7 mouse cellular contexts compared by ENCODE assay signal in genomic region chr9:42943781-42944535, GRCm38 (mm10). TPM values are rescaled to one million over a fixed set of nuclear protein-coding genes. Genes with fewer than 3 reads are reported as not detected.
DNase-seq lines count a peak whose midpoint lies in the region; ATAC-seq lines count a peak whose summit lies in the region.

Gene Grik4, minus strand, starts transcription at chr9:42944493.

- H3K36me3 ChIP-seq in stomach, embryonic 16.5 days (ENCODE audit: control insufficient read depth, insufficient read depth, low read length): no peaks in the 10 kb centered on the region

- H3K9ac ChIP-seq in stomach, embryonic 16.5 days (ENCODE audit: low read length): peak within 1 kb of the TSS; percentile 70

- 1% methylated on average over 67 of the region's 68 CpGs for WGBS in stomach, embryonic 16.5 days

- H3K9me3 ChIP-seq in stomach, embryonic 16.5 days (replicated peaks; ENCODE audit: control insufficient read depth, low read length): no peaks in the 10 kb centered on the region

- H3K4me2 ChIP-seq in stomach, embryonic 16.5 days (ENCODE audit: low read depth, low read length): peak within 1 kb of the TSS; percentile 100

- H3K4me1 ChIP-seq in stomach, embryonic 16.5 days (ENCODE audit: control insufficient read depth, insufficient read depth, low read length): peaks cover 9% of the 10 kb centered on the region

- no peak within 1 kb of the TSS for H3K27ac ChIP-seq in stomach, embryonic 16.5 days (ENCODE audit: low read length)

- DNase-seq in thymus, postnatal 4 days: peak; percentile 10
- DNase-seq in thymus, postnatal 14 days: no peak
- peak; percentile 81 to 88 for DNase-seq in cerebellum, postnatal 10 days
- peak; percentile 33 to 36 for DNase-seq in gastrocnemius, postnatal 4 days (ENCODE audit: low spot score in 2 of 2)
- peak; percentile 58 to 65 for DNase-seq in layer of hippocampus, postnatal 10 days (ENCODE audit: low spot score in 2 of 2)
- peak; percentile 44 to 49 for DNase-seq in lung, postnatal 4 days

- H3K27me3 ChIP-seq in stomach, embryonic 16.5 days (ENCODE audit: control insufficient read depth, insufficient read depth, low read length): 0 out of 2 replicates have a peak, but pooled peaks cover 2% of the 10 kb centered on the region

- ATAC-seq in stomach, embryonic 16.5 days (ENCODE audit: insufficient read depth, low FRiP score): peak; percentile 81

- peak within 1 kb of the TSS; percentile 71 for H3K4me3 ChIP-seq in stomach, embryonic 16.5 days (replicated peaks; ENCODE audit: low read length)

RNA-seq across cellular contexts. Expression of gene Grik4, which starts in this region (rescaled TPM):
- under 1 TPM; 0.41 to 0.54 TPM for total RNA-seq in gastrocnemius, postnatal 4 days (2021)
- 10 to 100 TPM; 50.8 to 60.9 TPM for total RNA-seq in layer of hippocampus, postnatal 10 days (2021)
- 0.57 and 0.75 TPM in 2 replicates for polyA plus RNA-seq in stomach, embryonic 16.5 days (2015; fragmentation: Nextera tagmentation; extraction: Ambion mirVana)

Comparison
In these comparisons a context has a peak if more than half of its experiments do, and no peak if none do; other contexts are left out.
1. RNA of gene Grik4 (total RNA-seq): 50.8 to 60.9 TPM in layer of hippocampus, postnatal 10 days; 0.41 to 0.54 TPM in gastrocnemius, postnatal 4 days; every median in the first group is over 10 times any median in the second.
2. Peak in DNase-seq in gastrocnemius, postnatal 4 days; RNA of the gene not detected or under 1 TPM.
3. Peak in ATAC-seq, H3K4me3 ChIP-seq, H3K9ac ChIP-seq and H3K4me2 ChIP-seq in stomach, embryonic 16.5 days; RNA of the gene not detected or under 1 TPM.